Comparison of ENCODE assay signal across 22 mouse cellular contexts in the genomic region with DNA sequence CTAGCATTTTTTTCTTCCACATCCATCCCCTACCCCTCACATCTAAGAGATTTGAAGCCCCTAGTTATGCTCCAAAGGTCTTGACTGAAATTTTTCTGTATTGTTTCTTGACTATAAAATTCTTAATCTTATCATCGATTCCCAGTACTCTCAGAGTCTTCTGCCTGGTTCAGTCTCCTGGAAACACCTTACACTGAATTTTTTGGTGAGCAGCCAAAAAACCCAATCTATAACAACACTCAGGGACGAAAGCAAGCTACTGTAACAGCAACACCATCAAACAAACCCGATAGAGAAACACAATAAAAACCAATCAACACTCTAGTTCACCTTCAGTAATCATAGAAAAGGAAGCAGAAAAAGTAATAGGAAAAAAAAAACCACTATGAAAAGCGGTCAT. TPM values are rescaled to one million over a fixed set of nuclear protein-coding genes. Genes with fewer than 3 reads are reported as not detected.
"Had no signal": no experiment of that assay in that cellular context is flagged by ENCODE, and none has a peak within 500 bp of the region (broad histone marks: within the 10 kb centered on the region; RNA-seq: fewer than 3 reads in every experiment).

No protein-coding gene starts in this region.

- H3K27ac ChIP-seq: liver, embryonic 14.5 days; macrophage; midbrain, embryonic 12.5 days; neural tube, embryonic 13.5 days; neural tube, embryonic 15.5 days had no signal

- ATAC-seq: midbrain, embryonic 16.5 days had no signal

- H3K36me3 ChIP-seq: midbrain, embryonic 12.5 days; neural tube, embryonic 13.5 days; neural tube, embryonic 15.5 days had no signal

- DNase-seq: lung, adult 18-20 months; lung, embryonic 14.5 days; lung, postnatal 14 days; lung, postnatal 36 days; midbrain, embryonic 14.5 days; retina, postnatal 1 day; right cerebral cortex, adult 18-20 months; right cerebral cortex, postnatal 25 days; right cerebral cortex, postnatal 4 days; spleen, adult 18-20 months; thymus, adult 18-20 months; thymus, postnatal 14 days; thymus, postnatal 36 days had no signal

- H3K27me3 ChIP-seq: midbrain, embryonic 12.5 days; neural tube, embryonic 13.5 days; neural tube, embryonic 15.5 days had no signal

- H3K4me2 ChIP-seq: midbrain, embryonic 12.5 days; neural tube, embryonic 13.5 days; neural tube, embryonic 15.5 days had no signal

- H3K9ac ChIP-seq: lung, embryonic 14.5 days; midbrain, embryonic 12.5 days; neural tube, embryonic 13.5 days; neural tube, embryonic 15.5 days had no signal

- H3K9me3 ChIP-seq: midbrain, embryonic 12.5 days; neural tube, embryonic 13.5 days; neural tube, embryonic 15.5 days had no signal

- H3K4me3 ChIP-seq: midbrain, embryonic 12.5 days; myocyte; neural tube, embryonic 13.5 days; neural tube, embryonic 15.5 days had no signal

- H3K4me1 ChIP-seq: midbrain, embryonic 12.5 days; neural tube, embryonic 13.5 days; neural tube, embryonic 15.5 days had no signal

RNA-seq across cellular contexts. Expression of gene Dpp4, which starts 28.1 kb away (rescaled TPM):
- polyA plus RNA-seq: myocyte had no signal

RNA-seq across cellular contexts. Expression of gene Gcg, which starts 43.4 kb away (rescaled TPM):
- total RNA-seq: megakaryocyte, adult 5-6 weeks had no signal
- polyA plus RNA-seq: lung, embryonic 14.5 days; lung, embryonic 16.5 days; macrophage; myocyte; neural tube, embryonic 13.5 days had no signal
